8 mouse cellular contexts compared by ENCODE assay signal in genomic region chr9:15279649-15280490, GRCm38 (mm10). TPM values are rescaled to one million over a fixed set of nuclear protein-coding genes. Genes with fewer than 3 reads are reported as not detected.
A peak's percentile ranks its signal among the peaks of the same experiment; 100 is the strongest.
DNase-seq lines count a peak whose midpoint lies in the region; ATAC-seq and TF ChIP-seq lines count a peak whose summit lies in the region.

TSS of gene Med17 (minus strand) at chr9:15279931.

- H3K4me1 ChIP-seq in MEL (ENCODE audit: control insufficient read depth in 1 of 2, insufficient read depth in 2 of 2, low read length in 2 of 2): peaks cover 10 to 25% of the 10 kb centered on the region in 2 experiments
- H3K4me1 ChIP-seq in cerebellum, adult 2 months (ENCODE audit: control insufficient read depth, insufficient read depth, low read length): peaks cover 6% of the 10 kb centered on the region; the same call in 1 of the 2 replicates
- peaks cover 11% of the 10 kb centered on the region for H3K4me1 ChIP-seq in forebrain, postnatal 0 days (ENCODE audit: insufficient read depth)
- peaks cover 11% of the 10 kb centered on the region for H3K4me1 ChIP-seq in lung, embryonic 15.5 days

- TF ChIP-seq POLR2A in MEL (IDR thresholded peaks at IDR 0.05; ENCODE audit: control insufficient read depth in 1 of 2, insufficient read depth in 1 of 2, low read depth in 1 of 2, low read length in 2 of 2, poor library complexity in 1 of 2): peak; percentile 100
- TF ChIP-seq POLR2A in cerebellum, adult 2 months (IDR thresholded peaks at IDR 0.05; ENCODE audit: borderline replicate concordance, insufficient read depth, low read length): peak; percentile 88; the same call in 1 of the 2 replicates

- H3K4me3 ChIP-seq in MEL (ENCODE audit: control insufficient read depth in 1 of 2, insufficient read depth in 1 of 2, low read depth in 2 of 2, low read length in 2 of 2): peak within 1 kb of the TSS; percentile 60 to 75
- peak within 1 kb of the TSS; percentile 90 for H3K4me3 ChIP-seq in cerebellum, adult 2 months (replicated peaks; ENCODE audit: insufficient read depth, low read depth, low read length)
- peak within 1 kb of the TSS; percentile 84 for H3K4me3 ChIP-seq in forebrain, postnatal 0 days (ENCODE audit: low read depth, low read length)
- peak within 1 kb of the TSS; percentile 77 for H3K4me3 ChIP-seq in lung, embryonic 15.5 days

- peak within 1 kb of the TSS; percentile 76 for H3K9ac ChIP-seq in MEL (ENCODE audit: control insufficient read depth, low read depth, low read length, poor library complexity, severe bottlenecking)
- peak within 1 kb of the TSS; percentile 96 for H3K9ac ChIP-seq in forebrain, postnatal 0 days
- H3K9ac ChIP-seq in lung, embryonic 15.5 days: peak within 1 kb of the TSS; percentile 92

- H3K4me2 ChIP-seq in forebrain, postnatal 0 days (ENCODE audit: low read depth): peak within 1 kb of the TSS; percentile 60
- H3K4me2 ChIP-seq in lung, embryonic 15.5 days: peak within 1 kb of the TSS; percentile 65

- H3K36me3 ChIP-seq in MEL (ENCODE audit: control insufficient read depth in 1 of 2, insufficient read depth in 2 of 2, low read length in 2 of 2): peaks cover 23 to 24% of the 10 kb centered on the region in 2 experiments
- H3K36me3 ChIP-seq in forebrain, postnatal 0 days (ENCODE audit: insufficient read depth): peaks cover 19% of the 10 kb centered on the region
- H3K36me3 ChIP-seq in lung, embryonic 15.5 days: peaks cover 14% of the 10 kb centered on the region

- TF ChIP-seq EP300 in MEL (IDR thresholded peaks at IDR 0.05; ENCODE audit: low read depth in 1 of 2, low read length in 2 of 2): peak; percentile 46 to 51; a peak in 3 of 4 replicates

- ATAC-seq in forebrain, postnatal 0 days: peak; percentile 99
- ATAC-seq in lung, embryonic 15.5 days (ENCODE audit: borderline replicate concordance, extremely low read depth, low FRiP score, low TSS enrichment): peak; percentile 97

- no peak; the same call in 1 of the 2 replicates for TF ChIP-seq RAD21 in MEL (IDR thresholded peaks at IDR 0.05; ENCODE audit: low read depth, low read length)

- peak within 1 kb of the TSS; percentile 77 for H3K27ac ChIP-seq in MEL (ENCODE audit: control insufficient read depth, low read depth, low read length)
- H3K27ac ChIP-seq in cerebellum, adult 2 months (ENCODE audit: insufficient read depth, low read length): peak within 1 kb of the TSS; percentile 70
- peak within 1 kb of the TSS; percentile 91 for H3K27ac ChIP-seq in forebrain, postnatal 0 days (ENCODE audit: low read depth, low read length)
- peak within 1 kb of the TSS; percentile 89 for H3K27ac ChIP-seq in lung, embryonic 15.5 days

- no peaks in the 10 kb centered on the region for H3K9me3 ChIP-seq in MEL (replicated peaks; ENCODE audit: insufficient read depth, low read length)
- no peaks in the 10 kb centered on the region for H3K9me3 ChIP-seq in forebrain, postnatal 0 days (ENCODE audit: low read length)
- no peaks in the 10 kb centered on the region for H3K9me3 ChIP-seq in lung, embryonic 15.5 days

- peaks cover 32% of the 10 kb centered on the region for H3K79me2 ChIP-seq in MEL (ENCODE audit: control insufficient read depth, insufficient read depth, low read length, poor library complexity)

- no peak for TF ChIP-seq CTCF in MEL (IDR thresholded peaks at IDR 0.05 in 2 of 3, conservative IDR thresholded peaks at IDR 0.05 in 1 of 3; ENCODE audit: control insufficient read depth in 1 of 3, insufficient read depth in 1 of 3, low read depth in 2 of 3, low read length in 3 of 3, poor library complexity in 1 of 3, severe bottlenecking in 1 of 3)
- no peak for TF ChIP-seq CTCF in cerebellum, adult 2 months (IDR thresholded peaks at IDR 0.05; ENCODE audit: borderline replicate concordance, insufficient read depth, low read depth, low read length)
- TF ChIP-seq CTCF in forebrain, postnatal 0 days (IDR thresholded peaks at IDR 0.05; ENCODE audit: low read depth): peak; percentile 18

- WGBS in cerebellum, adult 2 months: under 1% methylated on average over 57 of the region's 57 CpGs
- 3% methylated on average over 57 of the region's 57 CpGs for WGBS in forebrain, postnatal 0 days
- under 1% methylated on average over 57 of the region's 57 CpGs for WGBS in lung, embryonic 15.5 days

- DNase-seq in MEL (ENCODE audit: low read depth, low spot score): peak; percentile 100
- peak; percentile 95 for DNase-seq in cerebellum, adult 2 months
- peak; percentile 97 for DNase-seq in forebrain, postnatal 0 days
- peak; percentile 94 for DNase-seq in heart, postnatal 4 days
- DNase-seq in layer of hippocampus, adult 8-10 months (ENCODE audit: low spot score in 2 of 2): peak; percentile 90 to 93
- DNase-seq in ovary, adult 18-20 months (ENCODE audit: low spot score): peak; percentile 90
- peak; percentile 95 for DNase-seq in thymus, postnatal 0 days (ENCODE audit: low spot score)

- no peaks in the 10 kb centered on the region for H3K27me3 ChIP-seq in MEL (ENCODE audit: control insufficient read depth in 1 of 2, insufficient read depth in 2 of 2, low read length in 2 of 2)
- H3K27me3 ChIP-seq in cerebellum, adult 2 months (ENCODE audit: control insufficient read depth, insufficient read depth, low read length): no peaks in the 10 kb centered on the region
- H3K27me3 ChIP-seq in forebrain, postnatal 0 days (ENCODE audit: insufficient read depth, low read length): no peaks in the 10 kb centered on the region
- no peaks in the 10 kb centered on the region for H3K27me3 ChIP-seq in lung, embryonic 15.5 days

TF ChIP-seq in MEL, 35 proteins besides CTCF, POLR2A, EP300 and RAD21 (continues in another document):
- TF ChIP-seq USF2 (IDR thresholded peaks at IDR 0.05; ENCODE audit: borderline replicate concordance in 1 of 2, insufficient read depth in 1 of 2, low read depth in 1 of 2, low read length in 2 of 2) (no peak), MAFK (IDR thresholded peaks at IDR 0.05; ENCODE audit: borderline replicate concordance, low read depth, low read length) (no peak), E2F4 (IDR thresholded peaks at IDR 0.05; ENCODE audit: borderline replicate concordance, low read depth, low read length) (no peak), TBP (IDR thresholded peaks at IDR 0.05; ENCODE audit: low read depth, low read length) (peak; percentile 95), ETS1 (IDR thresholded peaks at IDR 0.05; ENCODE audit: low read depth, low read length) (peak; percentile 86), TCF12 (IDR thresholded peaks at IDR 0.05; ENCODE audit: low read depth, low read length) (peak; percentile 91), RCOR1 (IDR thresholded peaks at IDR 0.05; ENCODE audit: low read depth, low read length) (peak; percentile 53), UBTF (IDR thresholded peaks at IDR 0.05; ENCODE audit: borderline replicate concordance, insufficient read depth, low read depth, low read length) (0 out of 2 replicates have a peak, but pooled peaks have one; percentile 50), MAX (IDR thresholded peaks at IDR 0.05; ENCODE audit: low read length) (peak; percentile 93), SMC3 (IDR thresholded peaks at IDR 0.05; ENCODE audit: low read depth, low read length) (peak; percentile 12; the same call in 1 of the 2 replicates), GATA1 (IDR thresholded peaks at IDR 0.05; ENCODE audit: low read depth, low read length) (peak; percentile 47; the same call in 1 of the 2 replicates), CHD2 (IDR thresholded peaks at IDR 0.05; ENCODE audit: low read length) (no peak), NELFE (IDR thresholded peaks at IDR 0.05; ENCODE audit: low read depth, low read length) (peak; percentile 100), SIN3A (IDR thresholded peaks at IDR 0.05; ENCODE audit: low read length) (peak; percentile 97), ELF1 (IDR thresholded peaks at IDR 0.05; ENCODE audit: low read depth, low read length) (peak; percentile 99), TAL1 (IDR thresholded peaks at IDR 0.05; ENCODE audit: low read length) (no peak), MAZ (IDR thresholded peaks at IDR 0.05; ENCODE audit: low read depth, low read length) (no peak; the same call in none of the 2 replicates), KAT2A (conservative IDR thresholded peaks at IDR 0.05; ENCODE audit: low read depth, low read length) (peak; percentile 96), ZKSCAN1 (IDR thresholded peaks at IDR 0.05; ENCODE audit: low read depth, low read length) (no peak), HCFC1 (IDR thresholded peaks at IDR 0.05; ENCODE audit: low read depth, low read length) (peak; percentile 98), NRF1 (IDR thresholded peaks at IDR 0.05; ENCODE audit: insufficient read depth, low read depth, low read length, poor library complexity, severe bottlenecking) (peak; percentile 94; the same call in 1 of the 2 replicates), POLR2AphosphoS5 (IDR thresholded peaks at IDR 0.05; ENCODE audit: borderline replicate concordance, low read depth, low read length) (peak; percentile 93; the same call in 1 of the 2 replicates), MXI1 (IDR thresholded peaks at IDR 0.05; ENCODE audit: low read depth, low read length) (peak; percentile 99), BHLHE40 (IDR thresholded peaks at IDR 0.05; ENCODE audit: borderline replicate concordance, low read depth, low read length) (peak; percentile 100), POLR2AphosphoS2 (IDR thresholded peaks at IDR 0.05; ENCODE audit: low read length) (peak; percentile 99), MEF2A (IDR thresholded peaks at IDR 0.05; ENCODE audit: extremely low read depth, insufficient replicate concordance, low read depth, low read length, poor library complexity, severe bottlenecking) (0 out of 2 replicates have a peak, but pooled peaks have one; percentile 46), GABPA (IDR thresholded peaks at IDR 0.05; ENCODE audit: low read depth, low read length) (no peak), USF1 (IDR thresholded peaks at IDR 0.05; ENCODE audit: low read depth, low read length) (peak; percentile 91), ZC3H11A (IDR thresholded peaks at IDR 0.05; ENCODE audit: low read depth, low read length) (no peak), CHD1 (IDR thresholded peaks at IDR 0.05; ENCODE audit: low read depth, low read length) (no peak)

RNA-seq across cellular contexts. Expression of gene Med17, which starts in this region (rescaled TPM):
- total RNA-seq in MEL (2012; rRNA removed): 167 and 175 TPM in 2 replicates
- 100 to 1,000 TPM; 185 to 478 TPM for polyA plus RNA-seq in MEL (2012; ENCODE audit: insufficient read depth in 1 of 2, insufficient read length in 2 of 2, low read depth in 1 of 2, low replicate concordance in 2 of 2, missing spikeins in 1 of 2)
- 38.4 and 40.7 TPM in 2 replicates for polyA plus RNA-seq in cerebellum, adult 2 months (2012; rRNA removed)
- total RNA-seq in forebrain, postnatal 0 days (2014; rRNA removed): 30.7 and 30.9 TPM in 2 replicates
- polyA plus RNA-seq in forebrain, postnatal 0 days (2015; fragmentation: Nextera tagmentation; extraction: Ambion mirVana): 17.9 and 23.3 TPM in 2 replicates
- 10 to 100 TPM; 20.7 to 22.1 TPM for total RNA-seq in heart, postnatal 4 days (2021)
- total RNA-seq in layer of hippocampus, adult 8-10 months (2022): 10 to 100 TPM; 38.4 to 41.2 (median 39.5) TPM
- polyA plus RNA-seq in lung, embryonic 15.5 days (2015; fragmentation: Nextera tagmentation; extraction: Ambion mirVana): 34.4 and 35.7 TPM in 2 replicates
- 41.2 and 41.4 TPM in 2 replicates for polyA plus RNA-seq in thymus, postnatal 0 days (2015; fragmentation: Nextera tagmentation; extraction: Ambion mirVana)

Comparison
In these comparisons a context has a peak if more than half of its experiments do, and no peak if none do; other contexts are left out.
1. Peak in every context shown above with its lines: DNase-seq, ATAC-seq, H3K4me3 ChIP-seq and H3K27ac ChIP-seq.